Mouse (Mus musculus) stomach, postnatal 0 days (tissue): ENCODE data around the gene Naa25.

Experiments used
- CTCF ChIP-seq: IDR thresholded peaks from 2 replicates; pipeline ENCODE4 v1.5.1; 2016; ENCODE audit warnings: antibody characterized with exemption, low read depth, mild to moderate bottlenecking, moderate library complexity
- EP300 ChIP-seq: optimal IDR thresholded peaks from 2 replicates; pipeline ENCODE3; 2016; ENCODE audit warnings: antibody characterized with exemption

- TF ChIP-seq CTCF (no peak), EP300 (no peak)
Observed at GRCm38 (mm10) chr5:121438131-121438530, 40.4 kb downstream of the Naa25 start.
